Mouse (Mus musculus) midbrain, embryonic 14.5 days (tissue): ENCODE results near the gene 4930579F01Rik. TPM values are rescaled to one million over a fixed set of nuclear protein-coding genes. Genes with fewer than 3 reads are reported as not detected.

Experiments used
- ATAC-seq: fragments of 200-750 bp; cut with Nextera tagmentation; 2 replicates; pipeline ENCODE4 v1.8.0; 2017; ENCODE audit warnings: moderate number of reproducible peaks, moderate library complexity; ENCODE audit not compliant: low FRiP score, low TSS enrichment
- DNase-seq: peaks from one replicate; pipeline ENCODE4 v3.0.0-alpha.2; 2015
- H3K27ac ChIP-seq: fragments of 300-500 bp; sonication (generic); replicated peaks from 2 replicates; pipeline ENCODE4 v1.5.1; 2014; ENCODE audit warnings: mild to moderate bottlenecking, low read depth, low read length, moderate library complexity
- H3K27me3 ChIP-seq: fragments of 300-500 bp; sonication (generic); 2 replicates; pipeline ENCODE4 v1.6.1; 2014; ENCODE audit warnings: low read length, control low read depth, mixed read lengths; ENCODE audit not compliant: control insufficient read depth, insufficient read depth
- H3K36me3 ChIP-seq: fragments of 300-500 bp; sonication (generic); 2 replicates; pipeline ENCODE4 v1.6.1; 2014; ENCODE audit warnings: low read length, control low read depth; ENCODE audit not compliant: control insufficient read depth, insufficient read depth
- H3K4me1 ChIP-seq: fragments of 300-500 bp; sonication (generic); 2 replicates; pipeline ENCODE4 v1.6.1; 2014; ENCODE audit warnings: mild to moderate bottlenecking, antibody characterized with exemption, low read length, control low read depth; ENCODE audit not compliant: control insufficient read depth, insufficient read depth
- H3K4me2 ChIP-seq: fragments of 300-500 bp; sonication (generic); 2 replicates; pipeline ENCODE4 v1.6.1; 2014; ENCODE audit warnings: mild to moderate bottlenecking, low read length, moderate library complexity
- H3K4me3 ChIP-seq: fragments of 300-500 bp; sonication (generic); replicated peaks from 2 replicates; pipeline ENCODE4 v1.5.1; 2014; ENCODE audit warnings: low read depth, low read length
- H3K9ac ChIP-seq: fragments of 300-500 bp; sonication (generic); replicated peaks from 2 replicates; pipeline ENCODE4 v1.6.1; 2014; ENCODE audit warnings: mild to moderate bottlenecking, low read length, moderate library complexity
- H3K9me3 ChIP-seq: fragments of 300-500 bp; sonication (generic); 2 replicates; pipeline ENCODE4 v1.6.1; 2016; ENCODE audit warnings: low read length, control low read depth, mixed read lengths; ENCODE audit not compliant: control insufficient read depth
- WGBS: fragments of 180-500 bp; shearing (Covaris S2); extraction: QIAGEN DNeasy Blood & Tissue Kit; methylation state at CpG from one replicate; pipeline ENCODE4 v1.1.7; 2014; 5-methylcytosine and 5-hydroxymethylcytosine counted together
- polyA plus RNA-seq: library from polyadenylated mRNA; unstranded; fragments of >200 nt; fragmentation: Nextera tagmentation; extraction: Ambion mirVana; gene quantifications from 2 replicates; pipeline ENCODE4 v1.2.1, GENCODE M21; 2014

The 4930579F01Rik gene
- polyA plus RNA-seq, 1 experiment from 2014 or later: not detected

- DNase-seq (no peak), ATAC-seq (no peak)
- H3K9me3 ChIP-seq: no peaks in the 10 kb centered on the region
- H3K36me3 ChIP-seq: no peaks in the 10 kb centered on the region
- no peak overlapping the region for H3K4me2 ChIP-seq
- 0 out of 2 replicates have a peak, but pooled peaks cover 3% of the 10 kb centered on the region for H3K4me1 ChIP-seq
- H3K27me3 ChIP-seq: no peaks in the 10 kb centered on the region
- 79% methylated on average over 11 of the region's 11 CpGs for WGBS
- no peak overlapping the region for H3K9ac ChIP-seq
- no peak overlapping the region for H3K4me3 ChIP-seq
- H3K27ac ChIP-seq: no peak overlapping the region
Observed at GRCm38 (mm10) chr3:138236546-138237163, 43.0 kb upstream of the 4930579F01Rik start.

- 90% methylated on average over 2 of the region's 2 CpGs for WGBS
- no peak overlapping the region for H3K27ac ChIP-seq
- H3K27me3 ChIP-seq: no peaks in the 10 kb centered on the region
- no peaks in the 10 kb centered on the region for H3K9me3 ChIP-seq
- no peak overlapping the region for H3K4me3 ChIP-seq
- H3K9ac ChIP-seq: no peak overlapping the region
- no peaks in the 10 kb centered on the region for H3K36me3 ChIP-seq
- H3K4me1 ChIP-seq: no peaks in the 10 kb centered on the region
- no peak for DNase-seq
- H3K4me2 ChIP-seq: no peak overlapping the region
- no peak for ATAC-seq
Observed at GRCm38 (mm10) chr3:138231531-138231930, 37.9 kb upstream of the 4930579F01Rik start.

GRCm38 (mm10) chr3:138230266-138230665 lies 36.6 kb upstream of the 4930579F01Rik start:
- no peak overlapping the region for H3K27ac ChIP-seq
- H3K4me2 ChIP-seq: no peak overlapping the region
- H3K4me1 ChIP-seq: no peaks in the 10 kb centered on the region
- DNase-seq (no peak), ATAC-seq (no peak)
- H3K4me3 ChIP-seq: no peak overlapping the region
- no peaks in the 10 kb centered on the region for H3K36me3 ChIP-seq
- H3K9ac ChIP-seq: no peak overlapping the region
- WGBS: 69% methylated on average over 3 of the region's 3 CpGs
- H3K27me3 ChIP-seq: no peaks in the 10 kb centered on the region
- no peaks in the 10 kb centered on the region for H3K9me3 ChIP-seq

GRCm38 (mm10) chr3:138229448-138229847 lies 35.8 kb upstream of the 4930579F01Rik start:
- Histone ChIP-seq H3K27ac (no peak overlapping the region), H3K4me3 (no peak overlapping the region), H3K27me3 (no peaks in the 10 kb centered on the region), H3K4me2 (no peak overlapping the region), H3K4me1 (no peaks in the 10 kb centered on the region), H3K36me3 (no peaks in the 10 kb centered on the region), H3K9me3 (no peaks in the 10 kb centered on the region), H3K9ac (no peak overlapping the region)
- ATAC-seq: no peak
- no peak for DNase-seq
- 89% methylated on average over 1 of the region's 1 CpGs for WGBS

GRCm38 (mm10) chr3:138227782-138228181 lies 34.2 kb upstream of the 4930579F01Rik start:
- WGBS: 95% methylated on average over 8 of the region's 8 CpGs
- no peaks in the 10 kb centered on the region for H3K27me3 ChIP-seq
- H3K27ac ChIP-seq: no peak overlapping the region
- H3K4me2 ChIP-seq: no peak overlapping the region
- H3K4me1 ChIP-seq: no peaks in the 10 kb centered on the region
- no peak overlapping the region for H3K9ac ChIP-seq
- ATAC-seq: no peak
- H3K36me3 ChIP-seq: no peaks in the 10 kb centered on the region
- H3K4me3 ChIP-seq: no peak overlapping the region
- H3K9me3 ChIP-seq: no peaks in the 10 kb centered on the region
- no peak for DNase-seq

- no peaks in the 10 kb centered on the region for H3K27me3 ChIP-seq
Observed at GRCm38 (mm10) chr3:138227082-138227481, 33.5 kb upstream of the 4930579F01Rik start.

GRCm38 (mm10) chr3:138226476-138226875 lies 32.9 kb upstream of the 4930579F01Rik start:
- no peaks in the 10 kb centered on the region for H3K9me3 ChIP-seq
- H3K27ac ChIP-seq: no peak overlapping the region
- H3K27me3 ChIP-seq: no peaks in the 10 kb centered on the region
- H3K4me3 ChIP-seq: no peak overlapping the region
- DNase-seq: no peak
- no peak for ATAC-seq
- no peaks in the 10 kb centered on the region for H3K4me1 ChIP-seq
- no peak overlapping the region for H3K4me2 ChIP-seq
- H3K36me3 ChIP-seq: no peaks in the 10 kb centered on the region
- H3K9ac ChIP-seq: no peak overlapping the region
- 99% methylated on average over 6 of the region's 6 CpGs for WGBS

More at GRCm38 (mm10) chr3:138227082-138227481, 33.5 kb upstream of the 4930579F01Rik start:
- Histone ChIP-seq H3K4me1 (no peaks in the 10 kb centered on the region), H3K36me3 (no peaks in the 10 kb centered on the region), H3K4me2 (no peak overlapping the region), H3K4me3 (no peak overlapping the region), H3K27ac (no peak overlapping the region), H3K9ac (no peak overlapping the region), H3K9me3 (no peaks in the 10 kb centered on the region)
- DNase-seq (no peak), ATAC-seq (no peak)
- WGBS: 88% methylated on average over 2 of the region's 2 CpGs

GRCm38 (mm10) chr3:138225853-138226252 lies 32.2 kb upstream of the 4930579F01Rik start:
- no peaks in the 10 kb centered on the region for H3K4me1 ChIP-seq
- ATAC-seq (no peak), DNase-seq (no peak)
- 32% methylated on average over 7 of the region's 7 CpGs for WGBS
- no peak overlapping the region for H3K4me2 ChIP-seq
- H3K9ac ChIP-seq: no peak overlapping the region
- H3K27ac ChIP-seq: no peak overlapping the region
- no peak overlapping the region for H3K4me3 ChIP-seq
- H3K27me3 ChIP-seq: no peaks in the 10 kb centered on the region
- H3K36me3 ChIP-seq: no peaks in the 10 kb centered on the region
- H3K9me3 ChIP-seq: no peaks in the 10 kb centered on the region

GRCm38 (mm10) chr3:138225331-138225730 lies 31.7 kb upstream of the 4930579F01Rik start:
- DNase-seq (no peak), ATAC-seq (no peak)
- Histone ChIP-seq H3K9ac (no peak overlapping the region), H3K27me3 (no peaks in the 10 kb centered on the region), H3K27ac (no peak overlapping the region), H3K4me2 (no peak overlapping the region), H3K4me1 (no peaks in the 10 kb centered on the region), H3K4me3 (no peak overlapping the region), H3K9me3 (no peaks in the 10 kb centered on the region), H3K36me3 (no peaks in the 10 kb centered on the region)
- WGBS: 66% methylated on average over 7 of the region's 7 CpGs
